8 mouse cellular contexts compared by ENCODE assay signal in genomic region chr17:74338225-74338931, GRCm38 (mm10). TPM values are rescaled to one million over a fixed set of nuclear protein-coding genes. Genes with fewer than 3 reads are reported as not detected.
DNase-seq lines count a peak whose midpoint lies in the region; ATAC-seq lines count a peak whose summit lies in the region.

No protein-coding gene starts in this region.

- peak; percentile 90 for DNase-seq in T-cell, adult 2 months (ENCODE audit: low spot score)
- DNase-seq in cerebellum, postnatal 36 days = peak; percentile 95 to 96
- DNase-seq in frontal cortex, postnatal 36 days (ENCODE audit: low spot score in 2 of 2) = peak; percentile 95
- peak; percentile 95 for DNase-seq in left cerebral cortex, adult 18-20 months (ENCODE audit: low spot score in 2 of 2)
- DNase-seq in right cerebral cortex, adult 18-20 months = peak; percentile 96
- DNase-seq in urinary bladder, postnatal 10 days (ENCODE audit: low spot score) = peak; percentile 68

- H3K4me2 ChIP-seq in hindbrain, embryonic 16.5 days (ENCODE audit: low read length) = peak overlapping the region; percentile 82

- no peaks in the 10 kb centered on the region for H3K9me3 ChIP-seq in hindbrain, embryonic 16.5 days (ENCODE audit: control insufficient read depth, low read length)

- no peaks in the 10 kb centered on the region for H3K36me3 ChIP-seq in hindbrain, embryonic 16.5 days (ENCODE audit: control insufficient read depth, insufficient read depth, low read length)
- no peaks in the 10 kb centered on the region for H3K36me3 ChIP-seq in macrophage (ENCODE audit: inconsistent target)

- 1% methylated on average over 50 of the region's 50 CpGs for WGBS in hindbrain, embryonic 16.5 days
- 1% methylated on average over 21 of the region's 50 CpGs for WGBS in macrophage (ENCODE audit: missing documents)

- H3K4me1 ChIP-seq in hindbrain, embryonic 16.5 days (ENCODE audit: control insufficient read depth, insufficient read depth, low read depth, low read length) = peaks cover 32% of the 10 kb centered on the region

- no peaks in the 10 kb centered on the region for H3K27me3 ChIP-seq in hindbrain, embryonic 16.5 days (replicated peaks; ENCODE audit: control insufficient read depth, insufficient read depth, low read length)

- H3K4me3 ChIP-seq in hindbrain, embryonic 16.5 days (ENCODE audit: low read length) = peak overlapping the region; percentile 99
- H3K4me3 ChIP-seq in macrophage (ENCODE audit: inconsistent target) = peak overlapping the region; percentile 57

- peak; percentile 92 for ATAC-seq in hindbrain, embryonic 16.5 days

- peak overlapping the region; percentile 98 for H3K9ac ChIP-seq in hindbrain, embryonic 16.5 days (ENCODE audit: low read depth, low read length)

- H3K79me2 ChIP-seq in macrophage (ENCODE audit: inconsistent target) = peaks cover 41% of the 10 kb centered on the region

- peak overlapping the region; percentile 99 for H3K27ac ChIP-seq in hindbrain, embryonic 16.5 days (ENCODE audit: low read depth, low read length)
- H3K27ac ChIP-seq in macrophage = no peak overlapping the region

RNA-seq across cellular contexts. Expression of gene Spast, which starts 0.4 kb away (rescaled TPM):
- polyA plus RNA-seq in hindbrain, embryonic 16.5 days (2015; fragmentation: Nextera tagmentation; extraction: Ambion mirVana) = 17.3 and 19.4 TPM in 2 replicates
- total RNA-seq in left cerebral cortex, adult 18-20 months (2021) = 10 to 100 TPM; 51.1 to 55.4 TPM
- total RNA-seq in macrophage (2018; cell fraction: chromatin; rRNA removed) = 10 to 100 TPM; 10.4 to 54.2 (median 35.0) TPM
- total RNA-seq in macrophage (2018; cell fraction: cytosol; rRNA removed) = 10 to 100 TPM; 15.1 to 29.9 (median 22.1) TPM
- 10 to 100 TPM; 13.9 to 43.9 (median 22.4) TPM for total RNA-seq in macrophage (2018; cell fraction: nucleus; rRNA removed)
- 17.9 to 23.6 TPM (median 19.3 TPM) in 3 replicates for polyA plus RNA-seq in macrophage (2018)

RNA-seq across cellular contexts. Expression of gene Dpy30, which starts 14.6 kb away (rescaled TPM):
- 207 and 221 TPM in 2 replicates for polyA plus RNA-seq in hindbrain, embryonic 16.5 days (2015; fragmentation: Nextera tagmentation; extraction: Ambion mirVana)
- 10 to 100 TPM; 51.2 to 51.7 TPM for total RNA-seq in left cerebral cortex, adult 18-20 months (2021)
- 10 to 100 TPM in 3 of 26 experiments, 1 to 10 TPM in 21, not detected in 2; 1.4 to 18.5 (median 6.5) TPM for total RNA-seq in macrophage (2018; cell fraction: chromatin; rRNA removed)
- 10 to 100 TPM; 33.6 to 73.2 (median 46.1) TPM for total RNA-seq in macrophage (2018; cell fraction: cytosol; rRNA removed)
- 10 to 100 TPM in 11 of 26 experiments, 1 to 10 TPM in 15; 1.7 to 18.9 (median 7.5) TPM for total RNA-seq in macrophage (2018; cell fraction: nucleus; rRNA removed)
- polyA plus RNA-seq in macrophage (2018) = 46.3 to 83.5 TPM (median 55.5 TPM) in 3 replicates

RNA-seq across cellular contexts. Expression of gene Memo1, which starts 43.1 kb away (rescaled TPM):
- 52.9 and 56.1 TPM in 2 replicates for polyA plus RNA-seq in hindbrain, embryonic 16.5 days (2015; fragmentation: Nextera tagmentation; extraction: Ambion mirVana)
- total RNA-seq in left cerebral cortex, adult 18-20 months (2021) = 10 to 100 TPM; 40.7 to 41.0 TPM
- 100 to 1,000 TPM in 14 of 26 experiments, 10 to 100 TPM in 12; 69.4 to 140 (median 101) TPM for total RNA-seq in macrophage (2018; cell fraction: chromatin; rRNA removed)
- total RNA-seq in macrophage (2018; cell fraction: cytosol; rRNA removed) = 10 to 100 TPM; 45.8 to 60.4 (median 53.2) TPM
- total RNA-seq in macrophage (2018; cell fraction: nucleus; rRNA removed) = 100 to 1,000 TPM in 2 of 26 experiments, 10 to 100 TPM in 24; 39.8 to 128 (median 70.4) TPM
- 43.0 to 85.8 TPM (median 55.8 TPM) in 3 replicates for polyA plus RNA-seq in macrophage (2018)

RNA-seq across cellular contexts. Expression of gene Slc30a6, which starts 57.0 kb away (rescaled TPM):
- polyA plus RNA-seq in hindbrain, embryonic 16.5 days (2015; fragmentation: Nextera tagmentation; extraction: Ambion mirVana) = 30.7 and 31.8 TPM in 2 replicates
- 10 to 100 TPM; 11.8 to 15.2 TPM for total RNA-seq in left cerebral cortex, adult 18-20 months (2021)
- total RNA-seq in macrophage (2018; cell fraction: chromatin; rRNA removed) = 100 to 1,000 TPM in 1 of 26 experiments, 10 to 100 TPM in 25; 29.3 to 100 (median 57.0) TPM
- 10 to 100 TPM; 10.6 to 22.9 (median 13.6) TPM for total RNA-seq in macrophage (2018; cell fraction: cytosol; rRNA removed)
- 10 to 100 TPM; 24.1 to 59.8 (median 33.6) TPM for total RNA-seq in macrophage (2018; cell fraction: nucleus; rRNA removed)
- polyA plus RNA-seq in macrophage (2018) = 11.1 to 14.4 TPM (median 14.3 TPM) in 3 replicates
